Mouse (Mus musculus): ENCODE measurements at regions not wholly inside any gene's neighbourhood (a gene's known extent, or its start where the extent isn't known, plus 50 kb on each side); places are given as distances from the start of the nearest gene placed in this dataset.

GRCm38 (mm10) chr19:32881443-32881842 lies 124.1 kb downstream of the Pten start:
- in situ Hi-C loops (cut with MboI; ENCODE audit: unreplicated experiment in 2 of 2): no loop called here

- in situ Hi-C loops (cut with MboI; ENCODE audit: unreplicated experiment in 2 of 2): no loop called here
Measured at GRCm38 (mm10) chr19:32884279-32884678, 127.0 kb downstream of the Pten start.

GRCm38 (mm10) chr19:32885481-32886131 lies 128.3 kb downstream of the Pten start:
- in situ Hi-C loops (cut with MboI; ENCODE audit: unreplicated experiment in 2 of 2): loop anchor here in 1 of 2 experiments (5.0 kb wide), 1 partner anchor 38 kb away; no protein-coding TSS in a partner anchor

GRCm38 (mm10) chr19:32887190-32887589 lies 129.9 kb downstream of the Pten start:
- in situ Hi-C loops (cut with MboI; ENCODE audit: unreplicated experiment in 2 of 2): loop anchor here in 1 of 2 experiments (5.0 kb wide), 1 partner anchor 40 kb away; no protein-coding TSS in a partner anchor

GRCm38 (mm10) chr19:32888616-32889305 lies 131.5 kb downstream of the Pten start:
- in situ Hi-C loops (cut with MboI; ENCODE audit: unreplicated experiment in 2 of 2): loop anchor here in 1 of 2 experiments (5.0 kb wide), 1 partner anchor 41 kb away; no protein-coding TSS in a partner anchor

GRCm38 (mm10) chr19:32890801-32891200 lies 133.5 kb downstream of the Pten start:
- in situ Hi-C loops (cut with MboI; ENCODE audit: unreplicated experiment in 2 of 2): loop anchor here in 1 of 2 experiments (5.0 kb wide), 1 partner anchor 52 kb away; no protein-coding TSS in a partner anchor

GRCm38 (mm10) chr19:32892469-32892868 lies 135.2 kb downstream of the Pten start:
- in situ Hi-C loops (cut with MboI; ENCODE audit: unreplicated experiment in 2 of 2): loop anchor here in 1 of 2 experiments (5.0 kb wide), 1 partner anchor 50 kb away; no protein-coding TSS in a partner anchor

- in situ Hi-C loops (cut with MboI; ENCODE audit: unreplicated experiment in 2 of 2): no loop called here
Measured at GRCm38 (mm10) chr19:32903454-32904108, 146.3 kb downstream of the Pten start.

GRCm38 (mm10) chr19:32904517-32904916 lies 147.2 kb downstream of the Pten start:
- in situ Hi-C loops (cut with MboI; ENCODE audit: unreplicated experiment in 2 of 2): no loop called here

GRCm38 (mm10) chr19:32905901-32906431 lies 148.7 kb downstream of the Pten start:
- in situ Hi-C loops (cut with MboI; ENCODE audit: unreplicated experiment in 2 of 2): no loop called here

GRCm38 (mm10) chr19:32906820-32907219 lies 149.5 kb downstream of the Pten start:
- in situ Hi-C loops (cut with MboI; ENCODE audit: unreplicated experiment in 2 of 2): no loop called here

GRCm38 (mm10) chr19:32910050-32910462 lies 152.8 kb downstream of the Pten start:
- in situ Hi-C loops (cut with MboI; ENCODE audit: unreplicated experiment in 2 of 2): no loop called here

- in situ Hi-C loops (cut with MboI; ENCODE audit: unreplicated experiment in 2 of 2): no loop called here
Measured at GRCm38 (mm10) chr19:32912323-32912722, 155.0 kb downstream of the Pten start.

GRCm38 (mm10) chr19:32916507-32917280 lies 159.4 kb downstream of the Pten start:
- in situ Hi-C loops (cut with MboI; ENCODE audit: unreplicated experiment in 2 of 2): no loop called here

- in situ Hi-C loops (cut with MboI; ENCODE audit: unreplicated experiment in 2 of 2): no loop called here
Measured at GRCm38 (mm10) chr19:32921021-32921420, 163.7 kb downstream of the Pten start.

- in situ Hi-C loops (cut with MboI; ENCODE audit: unreplicated experiment in 2 of 2): no loop called here
Measured at GRCm38 (mm10) chr19:32923911-32924310, 166.6 kb downstream of the Pten start.

GRCm38 (mm10) chr19:32925628-32926505 lies 168.6 kb downstream of the Pten start:
- in situ Hi-C loops (cut with MboI; ENCODE audit: unreplicated experiment in 2 of 2): loop anchor here (25.0 kb wide), 3 partner anchors 436 to 1286 kb away; partner anchors contain the start of gene Minpp1 (in 1 of the 2)

GRCm38 (mm10) chr19:32926571-32926970 lies 169.3 kb downstream of the Pten start:
- in situ Hi-C loops (cut with MboI; ENCODE audit: unreplicated experiment in 2 of 2): loop anchor here (25.0 kb wide), 3 partner anchors 436 to 1286 kb away; partner anchors contain the start of gene Minpp1 (in 1 of the 2)

- in situ Hi-C loops (cut with MboI; ENCODE audit: unreplicated experiment in 2 of 2): loop anchor here (25.0 kb wide), 3 partner anchors 429 to 1279 kb away; partner anchors contain the start of gene Minpp1 (in 1 of the 2)
Measured at GRCm38 (mm10) chr19:32933676-32934075, 176.4 kb downstream of the Pten start.
